Mouse (Mus musculus): ENCODE measurements around the gene Scgb1b20. TPM values are rescaled to one million over a fixed set of nuclear protein-coding genes. Genes with fewer than 3 reads are reported as not detected.
"Not testable (repeated sequence)": the region's sequence is repeated elsewhere in the genome, so short reads cannot be mapped to it uniquely, and the experiment has no call there.

Gene Scgb1b20
- not detected in 2 replicates for polyA plus RNA-seq (2011; ENCODE audit: insufficient read length, low read depth, missing spikeins)

DNA sequence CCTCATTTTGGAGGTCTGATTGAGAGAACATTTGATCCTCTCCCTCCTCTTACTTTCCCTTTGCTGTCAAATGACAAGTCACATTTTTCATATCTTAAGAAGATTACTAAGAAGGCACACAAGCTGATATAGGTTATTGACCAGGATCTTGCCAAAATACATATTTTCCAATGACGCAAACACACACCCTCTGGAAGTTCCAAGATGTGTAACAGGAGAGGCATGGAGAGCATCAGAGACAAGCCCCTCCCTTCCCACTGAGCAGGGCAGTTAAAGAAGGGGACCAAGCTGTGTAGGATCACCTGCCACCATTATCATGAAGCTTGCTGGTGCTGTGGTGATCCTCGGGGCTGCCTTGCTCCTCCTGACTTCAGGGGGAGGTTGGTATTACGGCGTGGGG lies at the start of gene Scgb1b20:
Gene Scgb1b20 (plus strand): TSS at position 301 of the 400 bp plus-strand sequence.
- not testable (repeated sequence) for H3K4me3 ChIP-seq (ENCODE audit: insufficient read depth, low read length); H3K4me1 ChIP-seq (ENCODE audit: control insufficient read depth, insufficient read depth, low read length); H3K27ac ChIP-seq (ENCODE audit: insufficient read depth, low read length)

- H3K4me3 ChIP-seq (ENCODE audit: insufficient read depth, low read length); H3K4me1 ChIP-seq (ENCODE audit: control insufficient read depth, insufficient read depth, low read length); H3K27ac ChIP-seq (ENCODE audit: insufficient read depth, low read length): not testable (repeated sequence)
Observed at GRCm38 (mm10) chr7:33366222-33366621, 6.8 kb upstream of the Scgb1b20 start, which contains the start of gene Scgb2b20. Gene Scgb2b20 (minus strand): TSS chr7:33366322.

DNA sequence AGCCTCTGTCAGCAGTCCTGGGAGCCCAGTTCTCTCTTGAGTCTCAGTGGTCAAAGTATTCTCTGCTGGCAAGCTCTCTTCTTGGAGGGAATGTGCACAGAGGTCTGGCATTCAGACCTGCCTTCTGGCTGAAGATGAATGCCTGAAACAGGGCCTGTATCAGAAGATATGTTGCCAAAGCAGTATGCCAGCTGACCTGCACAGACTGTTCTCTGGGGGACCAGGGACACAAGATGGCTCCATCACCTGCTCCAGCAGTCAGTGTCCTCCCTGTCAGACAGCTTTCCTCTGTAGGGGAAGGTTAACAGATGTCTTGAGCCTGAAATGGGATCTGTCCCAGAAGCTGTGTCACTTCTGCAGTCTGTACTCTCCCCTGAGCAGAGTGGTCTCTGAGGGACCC lies 26.7 kb downstream of the Scgb1b20 start:
- H3K27ac ChIP-seq (ENCODE audit: insufficient read depth, low read length); H3K4me1 ChIP-seq (ENCODE audit: control insufficient read depth, insufficient read depth, low read length); H3K4me3 ChIP-seq (ENCODE audit: insufficient read depth, low read length): not testable (repeated sequence)

- TF ChIP-seq POLR2A (IDR thresholded peaks at IDR 0.05; ENCODE audit: low read depth, low read length) (no peak), CTCF (IDR thresholded peaks at IDR 0.05; ENCODE audit: borderline replicate concordance, insufficient read depth, low read length) (no peak)
- Histone ChIP-seq H3K4me3 (ENCODE audit: insufficient read depth, low read length) (no peak overlapping the region), H3K4me1 (ENCODE audit: control insufficient read depth, insufficient read depth, low read length) (no peaks in the 10 kb centered on the region), H3K27ac (ENCODE audit: insufficient read depth, low read length) (no peak overlapping the region)
Observed at GRCm38 (mm10) chr7:33401650-33402049, 28.6 kb downstream of the Scgb1b20 start.

- H3K4me1 ChIP-seq (ENCODE audit: control insufficient read depth, insufficient read depth, low read length); H3K27ac ChIP-seq (ENCODE audit: insufficient read depth, low read length); H3K4me3 ChIP-seq (ENCODE audit: insufficient read depth, low read length): not testable (repeated sequence)
Observed at GRCm38 (mm10) chr7:33409681-33410080, 36.6 kb downstream of the Scgb1b20 start.

Other genes starting within 250 kb of the Scgb1b20 start
- gene Scgb2b18, start 199.4 kb upstream of the Scgb1b20 start, polyA plus RNA-seq (2011; ENCODE audit: insufficient read length, low read depth, missing spikeins) = not detected in 2 replicates
- not detected in 2 replicates for gene Scgb1b18, start 187.7 kb upstream of the Scgb1b20 start, polyA plus RNA-seq (2011; ENCODE audit: insufficient read length, low read depth, missing spikeins)
- not detected in 2 replicates for gene Scgb2b19, start 92.9 kb upstream of the Scgb1b20 start, polyA plus RNA-seq (2011; ENCODE audit: insufficient read length, low read depth, missing spikeins)
- gene Scgb1b19, start 85.9 kb upstream of the Scgb1b20 start, polyA plus RNA-seq (2011; ENCODE audit: insufficient read length, low read depth, missing spikeins) = not detected in 2 replicates
- gene Scgb2b20, start 6.9 kb upstream of the Scgb1b20 start, polyA plus RNA-seq (2011; ENCODE audit: insufficient read length, low read depth, missing spikeins) = not detected in 2 replicates
- gene Scgb2b21, start 147.2 kb downstream of the Scgb1b20 start, polyA plus RNA-seq (2011; ENCODE audit: insufficient read length, low read depth, missing spikeins) = not detected in 2 replicates